Mouse (Mus musculus): Measurements from ENCODE around the gene Capn10.
"Not testable (repeated sequence)": the region's sequence is repeated elsewhere in the genome, so short reads cannot be mapped to it uniquely, and the experiment has no call there.

The Capn10 gene

GRCm38 (mm10) chr1:92919151-92919550 lies 15.0 kb upstream of the Capn10 start:
- DNase-seq (ENCODE audit: low read depth in 2 of 2, low spot score in 2 of 2), result no peak

- DNase-seq (ENCODE audit: low read depth in 2 of 2, low spot score in 2 of 2), result no peak
Measured at GRCm38 (mm10) chr1:92919775-92920174, 14.4 kb upstream of the Capn10 start.

- DNase-seq (ENCODE audit: low read depth in 2 of 2, low spot score in 2 of 2), result no peak
Measured at GRCm38 (mm10) chr1:92920474-92921200, 13.5 kb upstream of the Capn10 start.

DNA sequence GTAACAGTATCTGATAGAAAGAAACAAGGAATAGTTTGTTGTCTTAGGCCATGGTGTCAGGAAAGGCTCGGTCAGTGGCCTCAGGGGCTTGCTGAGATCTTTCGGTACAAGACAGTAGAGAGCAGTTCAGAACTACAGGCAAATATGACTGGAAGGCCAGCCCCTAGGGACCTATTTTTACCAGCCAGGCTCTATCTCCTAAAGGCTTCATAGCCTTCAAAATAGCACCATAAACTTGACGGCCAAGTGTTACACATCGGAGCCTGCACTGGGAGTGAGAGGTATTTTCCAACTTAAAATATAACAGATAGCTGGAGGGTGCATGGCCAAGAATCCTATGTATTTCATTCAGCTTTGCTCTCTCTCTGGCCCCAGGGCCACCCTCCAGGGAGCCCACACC lies 12.7 kb upstream of the Capn10 start:
- DNase-seq (ENCODE audit: low read depth in 2 of 2, low spot score in 2 of 2), result no peak

DNA sequence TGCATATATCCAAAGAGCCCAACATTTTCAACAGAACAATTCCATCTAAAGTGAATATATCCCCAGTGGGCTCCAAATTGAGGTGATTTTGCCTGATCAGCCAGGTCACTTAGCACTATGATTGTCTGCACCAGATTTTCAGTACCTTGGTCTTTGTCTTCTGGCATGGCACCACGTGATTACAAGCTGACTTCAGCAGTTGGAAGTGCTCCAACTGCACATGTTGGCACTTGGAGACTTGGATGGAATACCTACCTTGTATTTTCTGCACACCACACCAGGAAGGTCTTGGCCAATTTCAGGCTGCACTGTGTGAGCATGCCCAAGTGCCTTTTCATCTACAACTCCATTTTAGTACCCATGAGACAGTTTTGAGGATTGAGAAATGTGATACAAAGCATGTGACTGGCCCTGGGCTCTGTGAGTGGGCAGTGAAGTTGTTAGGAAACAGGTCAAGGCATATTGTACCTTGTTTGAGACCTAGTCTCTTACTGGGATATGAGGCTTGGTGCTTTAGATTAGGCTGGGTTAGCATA lies 3.9 kb upstream of the Capn10 start:
- no peak for DNase-seq (ENCODE audit: low read depth in 2 of 2, low spot score in 2 of 2)

- DNase-seq (ENCODE audit: low read depth in 2 of 2, low spot score in 2 of 2), result no peak
Measured at GRCm38 (mm10) chr1:92933611-92934010, 565 bp upstream of the Capn10 start.

GRCm38 (mm10) chr1:92935054-92935962 lies 1.1 kb downstream of the Capn10 start:
- no peak for DNase-seq (ENCODE audit: low read depth in 2 of 2, low spot score in 2 of 2)

DNA sequence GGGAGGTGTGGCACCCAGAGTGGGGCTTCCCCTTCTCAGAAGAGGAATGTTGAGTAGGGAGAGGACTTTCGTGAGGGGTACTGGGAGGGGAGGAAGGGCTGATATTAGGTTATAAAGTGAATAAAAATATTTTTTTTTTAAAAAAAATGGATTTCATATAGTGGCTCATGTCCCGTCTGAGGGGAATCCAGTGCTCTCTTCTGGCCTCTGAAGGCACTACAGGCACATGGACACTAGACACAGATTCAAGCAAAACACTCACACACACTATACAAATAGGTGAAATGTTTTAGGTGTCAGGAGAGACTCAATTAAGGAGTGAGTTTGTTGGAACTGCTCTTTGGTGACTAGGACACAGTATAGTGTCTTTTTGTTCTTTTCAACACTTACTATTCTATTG lies 1.8 kb downstream of the Capn10 start:
- DNase-seq (ENCODE audit: low read depth in 2 of 2, low spot score in 2 of 2), result no peak

DNA sequence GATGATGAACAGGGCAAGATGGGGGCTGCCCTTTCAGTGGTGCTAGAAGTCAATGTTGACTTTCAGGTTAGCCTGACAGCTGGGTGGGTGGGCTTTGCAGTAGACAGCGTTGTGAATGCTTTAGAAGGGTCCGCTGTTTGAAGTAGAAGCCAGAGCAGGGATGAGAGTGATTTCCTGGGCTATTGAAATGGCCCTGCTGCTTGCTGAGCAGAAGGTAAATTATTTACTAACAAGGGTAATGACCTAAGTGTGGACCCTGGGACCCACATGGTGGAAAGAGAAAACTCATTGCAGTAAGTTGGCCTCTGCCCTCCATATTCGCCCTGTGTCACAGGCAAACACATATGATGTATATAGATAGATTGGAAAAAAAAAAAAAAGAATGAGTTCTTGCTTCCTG lies 2.3 kb downstream of the Capn10 start:
- no peak for DNase-seq (ENCODE audit: low read depth in 2 of 2, low spot score in 2 of 2)

GRCm38 (mm10) chr1:92937797-92938196 lies 3.6 kb downstream of the Capn10 start:
- no peak for DNase-seq (ENCODE audit: low read depth in 2 of 2, low spot score in 2 of 2)

DNA sequence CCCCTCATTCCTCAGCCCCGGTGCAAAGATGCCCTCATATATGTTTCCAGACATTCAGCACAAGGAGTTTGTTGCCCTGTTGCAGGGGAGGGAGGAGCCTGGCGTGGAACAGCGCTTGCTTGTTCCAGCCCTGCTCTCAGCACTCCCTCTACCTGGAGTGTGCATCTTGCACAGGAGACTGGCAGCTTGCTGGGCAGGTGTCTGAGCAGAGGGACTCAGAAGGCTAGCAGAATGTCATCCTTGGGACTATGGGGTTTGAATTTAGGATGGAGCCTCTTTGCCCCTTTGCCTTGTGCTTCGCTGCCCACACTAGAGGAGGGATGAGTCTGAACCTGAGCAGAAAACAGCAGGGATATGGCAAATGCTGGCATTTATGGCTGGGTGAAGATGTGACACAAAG lies 5.6 kb downstream of the Capn10 start:
- no peak for DNase-seq (ENCODE audit: low read depth in 2 of 2, low spot score in 2 of 2)

DNA sequence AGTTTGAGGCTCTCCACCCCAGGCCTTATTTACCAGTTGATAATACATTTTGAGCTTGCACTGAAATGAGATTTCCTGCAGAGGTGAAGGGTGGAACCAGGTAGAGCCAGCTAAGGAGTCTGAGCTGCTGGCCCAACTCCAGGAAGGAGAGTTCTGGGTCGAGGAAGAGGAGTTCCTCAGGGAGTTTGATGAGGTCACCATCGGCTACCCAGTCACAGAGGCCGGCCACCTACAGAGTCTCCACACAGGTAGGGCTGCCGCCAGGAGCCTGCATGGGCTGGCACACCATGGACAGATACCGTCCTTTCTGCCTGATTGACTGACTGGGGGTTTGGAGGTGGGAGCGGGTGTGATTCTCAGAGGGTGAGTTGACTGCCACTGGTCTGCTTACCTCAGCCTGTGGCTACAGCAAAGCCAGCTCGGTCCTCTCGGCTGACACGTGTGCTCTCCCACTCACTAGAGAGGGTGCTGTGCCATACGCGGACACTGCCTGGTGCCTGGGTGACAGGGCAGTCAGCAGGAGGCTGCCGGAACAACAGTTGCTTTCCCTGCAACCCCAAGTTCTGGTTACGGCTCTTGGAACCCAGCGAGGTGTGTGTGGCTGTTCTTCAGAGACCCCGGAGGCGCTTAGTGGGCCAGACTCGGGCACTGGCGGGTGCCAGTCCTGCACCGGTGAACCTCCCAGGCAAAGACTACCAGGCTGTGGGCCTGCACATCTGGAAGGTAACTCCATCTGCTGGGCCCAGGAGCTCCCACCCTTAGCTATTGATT lies 9.2 kb downstream of the Capn10 start:
- DNase-seq (ENCODE audit: low read depth in 2 of 2, low spot score in 2 of 2), result no peak

- no peak for DNase-seq (ENCODE audit: low read depth in 2 of 2, low spot score in 2 of 2)
Measured at GRCm38 (mm10) chr1:92947966-92948365, 13.8 kb downstream of the Capn10 start.

- no peak for DNase-seq (ENCODE audit: low read depth in 2 of 2, low spot score in 2 of 2)
Measured at GRCm38 (mm10) chr1:92949426-92949825, 15.2 kb downstream of the Capn10 start.

GRCm38 (mm10) chr1:92950607-92951006 lies 16.4 kb downstream of the Capn10 start, which contains the start of gene Gpr35:
Gene Gpr35 (plus strand): TSS chr1:92950865.
- no peak for DNase-seq (ENCODE audit: low read depth in 2 of 2, low spot score in 2 of 2)

- no peak for DNase-seq (ENCODE audit: low read depth in 2 of 2, low spot score in 2 of 2)
Measured at GRCm38 (mm10) chr1:92953641-92954040, 19.5 kb downstream of the Capn10 start.

- peak; percentile 40 to 64 for DNase-seq (ENCODE audit: low read depth in 2 of 2, low spot score in 2 of 2)
Measured at GRCm38 (mm10) chr1:92956571-92957335, 22.6 kb downstream of the Capn10 start.

- DNase-seq (ENCODE audit: low read depth in 2 of 2, low spot score in 2 of 2), result no peak
Measured at GRCm38 (mm10) chr1:92958999-92959398, 24.8 kb downstream of the Capn10 start.

DNA sequence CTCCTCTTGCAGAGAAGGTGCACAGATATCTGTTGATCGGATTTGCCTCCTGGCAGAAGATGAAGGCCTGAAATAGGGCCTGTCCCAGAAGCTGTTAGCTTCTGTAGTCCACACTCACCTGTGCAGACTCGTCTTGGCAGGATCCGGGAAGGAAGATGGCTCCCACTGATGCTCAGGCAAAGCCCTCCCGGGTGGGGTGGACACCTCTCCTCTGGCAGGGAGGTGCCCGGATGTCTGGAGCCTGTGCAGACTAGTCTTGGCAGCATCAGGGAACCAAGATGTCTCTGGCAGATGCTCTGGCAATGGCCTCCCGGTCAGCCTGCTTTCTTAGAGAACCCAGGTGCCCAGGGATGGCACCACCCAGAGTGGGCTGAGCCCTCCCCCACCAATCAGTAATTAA lies 36.6 kb downstream of the Capn10 start:
- DNase-seq (ENCODE audit: low read depth in 2 of 2, low spot score in 2 of 2), result not testable (repeated sequence)

All from CD8-positive naive resting alpha-beta T cell, adult 2 months (primary cell).